Comparison of ENCODE assay signal across 17 mouse cellular contexts in the genomic region with DNA sequence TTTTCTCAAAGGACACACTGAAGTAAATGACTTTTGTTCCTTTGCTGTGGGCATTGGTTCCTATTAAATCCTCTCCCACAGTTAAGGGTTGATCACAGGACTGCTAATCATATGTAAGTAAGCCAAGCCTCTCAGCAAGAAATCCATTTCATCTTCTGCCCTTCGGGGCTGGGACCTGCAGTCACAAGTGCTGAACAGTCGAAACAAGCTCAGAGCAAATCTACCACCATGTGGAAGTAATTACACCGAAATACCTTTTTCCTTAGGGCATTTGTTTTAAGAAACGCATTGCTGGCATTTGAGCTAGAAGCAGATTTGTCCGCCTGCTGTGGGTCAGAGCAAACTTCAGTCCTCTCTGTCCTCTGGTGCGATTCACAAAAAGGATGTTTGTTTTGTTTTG. TPM values are rescaled to one million over a fixed set of nuclear protein-coding genes. Genes with fewer than 3 reads are reported as not detected.
A peak's percentile ranks its signal among the peaks of the same experiment; 100 is the strongest.
DNase-seq lines count a peak whose midpoint lies in the region.
"Had no signal": no experiment of that assay in that cellular context is flagged by ENCODE, and none has a peak within 500 bp of the region (broad histone marks: within the 10 kb centered on the region; RNA-seq: fewer than 3 reads in every experiment).

No protein-coding gene starts in this region.

- intact Hi-C loops in left cerebral cortex, postnatal 25 days (cut with DNase I) = no loop called here

- DNase-seq in embryo, embryonic 10 days (ENCODE audit: low spot score) = peak; percentile 50
- no peak for DNase-seq in embryo, embryonic 9.5 days (ENCODE audit: extremely low spot score)
- DNase-seq in 3T3-L1 (ENCODE audit: low read depth, low spot score) = peak; percentile 88
- peak; percentile 13 for DNase-seq in embryo, embryonic 11.5 days (ENCODE audit: low read depth, low spot score)
- peak; percentile 81 for DNase-seq in forelimb bud, embryonic 11.5 days (ENCODE audit: low read depth, low spot score)
- no peak for DNase-seq in spleen, adult 12 weeks (ENCODE audit: low spot score)
- DNase-seq in frontal cortex, postnatal 36 days (ENCODE audit: low spot score in 2 of 2) = no peak
- no peak for DNase-seq in left cerebral cortex, postnatal 25 days (ENCODE audit: low spot score in 2 of 2)
- DNase-seq: adrenal gland, postnatal 25 days; cerebellum, adult 11 months; cerebellum, adult 9-11 months; gastrocnemius, postnatal 14 days; heart, adult 11 months; kidney, adult 18-20 months; layer of hippocampus, adult 9-11 months; lung, adult 18-20 months; lung, postnatal 10 days had no signal

RNA-seq across cellular contexts. Expression of a gene that starts 1.7 kb away (rescaled TPM):
- total RNA-seq in left cerebral cortex, postnatal 25 days (2021) = 10 to 100 TPM; 21.6 to 22.5 TPM

RNA-seq across cellular contexts. Expression of a gene that starts 24.8 kb away (rescaled TPM):
- 10 to 100 TPM; 12.2 to 13.2 TPM for total RNA-seq in left cerebral cortex, postnatal 25 days (2021)

RNA-seq across cellular contexts. Expression of a gene that starts 30.3 kb away (rescaled TPM):
- total RNA-seq in left cerebral cortex, postnatal 25 days (2021) = 10 to 100 TPM; 22.4 to 24.7 TPM

RNA-seq across cellular contexts. Expression of a gene that starts 33.6 kb away (rescaled TPM):
- total RNA-seq in left cerebral cortex, postnatal 25 days (2021) = 10 to 100 TPM; 26.2 to 28.5 TPM

Comparison
In these comparisons a context has a peak if more than half of its experiments do, and no peak if none do; other contexts are left out.
1. DNase-seq: peak in embryo, embryonic 10 days (single experiment), 3T3-L1 (single experiment), embryo, embryonic 11.5 days (single experiment) and forelimb bud, embryonic 11.5 days (single experiment); none in embryo, embryonic 9.5 days (single experiment), spleen, adult 12 weeks (single experiment), frontal cortex, postnatal 36 days (0 of 2) and left cerebral cortex, postnatal 25 days (0 of 2).